Mouse (Mus musculus) myocyte (in vitro differentiated cells): ENCODE results near the gene Olfr494. TPM values are rescaled to one million over a fixed set of nuclear protein-coding genes. Genes with fewer than 3 reads are reported as not detected.

Source experiments
- H3K27me3 ChIP-seq: one replicate; pipeline ENCODE4 v1.6.1; 2011; ENCODE audit not compliant: control insufficient read depth, insufficient read depth, insufficient read length
- H3K36me3 ChIP-seq: one replicate; pipeline ENCODE4 v1.6.1; 2011; ENCODE audit not compliant: control insufficient read depth, insufficient read depth
- H3K4me2 ChIP-seq: one replicate; pipeline ENCODE4 v1.6.1; 2011; ENCODE audit warnings: low read depth, control low read depth
- H3K4me3 ChIP-seq: one replicate; pipeline ENCODE4 v1.5.1; 2011; ENCODE audit warnings: mild to moderate bottlenecking, control low read depth, moderate library complexity
- H3K79me2 ChIP-seq: one replicate; pipeline ENCODE4 v1.6.1; 2011; ENCODE audit not compliant: control insufficient read depth, insufficient read depth
- H3ac ChIP-seq: one replicate; pipeline ENCODE4 v1.6.1; 2011; ENCODE audit not compliant: control insufficient read depth, insufficient read length
- CEBPB ChIP-seq: IDR thresholded peaks from 2 replicates; pipeline ENCODE4 v1.6.1; 2011; ENCODE audit warnings: mild to moderate bottlenecking, moderate library complexity; ENCODE audit not compliant: poor library complexity, insufficient read depth, severe bottlenecking
- E2F4 ChIP-seq: IDR thresholded peaks from one replicate; pipeline ENCODE4 v1.6.1; 2011; ENCODE audit warnings: mild to moderate bottlenecking, control low read depth, moderate library complexity; ENCODE audit not compliant: insufficient read depth
- MAX ChIP-seq: IDR thresholded peaks from one replicate; pipeline ENCODE4 v1.6.1; 2011; ENCODE audit warnings: low read depth, mild to moderate bottlenecking, control low read depth
- MYOD1 ChIP-seq, 3 experiments: IDR thresholded peaks; one replicate each; pipeline ENCODE4 v1.6.1; 2011; ENCODE audit warnings: control low read depth in 2 of 3, low read depth in 2 of 3, mild to moderate bottlenecking in 2 of 3, moderate library complexity in 1 of 3; ENCODE audit not compliant: insufficient read length in 2 of 3, control insufficient read depth in 1 of 3
- MYOG ChIP-seq, 3 experiments: IDR thresholded peaks; one replicate each; pipeline ENCODE4 v1.6.1; 2011; ENCODE audit warnings: control low read depth in 2 of 3, low read depth in 2 of 3, mild to moderate bottlenecking in 2 of 3; ENCODE audit not compliant: insufficient read length in 2 of 3, control insufficient read depth in 1 of 3, insufficient read depth in 1 of 3
- POLR2A ChIP-seq: IDR thresholded peaks from one replicate; pipeline ENCODE4 v1.6.1; 2011; ENCODE audit warnings: low read depth, mild to moderate bottlenecking, control low read depth, moderate library complexity; ENCODE audit not compliant: insufficient read length
- POLR2AphosphoS2 ChIP-seq: IDR thresholded peaks from one replicate; pipeline ENCODE4 v1.6.1; 2011; ENCODE audit warnings: low read depth, control low read depth; ENCODE audit not compliant: insufficient read length
- REST ChIP-seq: IDR thresholded peaks from one replicate; pipeline ENCODE4 v1.6.1; 2011; ENCODE audit warnings: mild to moderate bottlenecking, control low read depth, moderate library complexity; ENCODE audit not compliant: insufficient read depth, insufficient read length
- SRF ChIP-seq: IDR thresholded peaks from one replicate; pipeline ENCODE4 v1.6.1; 2011; ENCODE audit warnings: low read depth; ENCODE audit not compliant: control insufficient read depth, insufficient read length
- TCF12 ChIP-seq: IDR thresholded peaks from one replicate; pipeline ENCODE4 v1.6.1; 2011; ENCODE audit warnings: mild to moderate bottlenecking, control low read depth; ENCODE audit not compliant: poor library complexity, insufficient read depth, severe bottlenecking
- TCF3 ChIP-seq: IDR thresholded peaks from one replicate; pipeline ENCODE4 v1.6.1; 2011; ENCODE audit warnings: low read depth, control low read depth; ENCODE audit not compliant: insufficient read length
- USF1 ChIP-seq: IDR thresholded peaks from one replicate; pipeline ENCODE4 v1.6.1; 2011; ENCODE audit warnings: low read depth, mild to moderate bottlenecking, control low read depth, moderate library complexity
- polyA plus RNA-seq: library from polyadenylated mRNA; unstranded; fragments of >200 nt; fragmentation: generic; extraction: Trizol; gene quantifications from one replicate; pipeline ENCODE4 v1.2.1, GENCODE M21; 2012; ENCODE audit warnings: missing spikeins

The Olfr494 gene
- not detected for polyA plus RNA-seq

GRCm38 (mm10) chr7:108365035-108365434, at the start of gene Olfr494:
Olfr494 (plus strand) TSS chr7:108365335.
- Histone ChIP-seq H3K79me2 (no peaks in the 10 kb centered on the region), H3K4me2 (no peak within 1 kb of the TSS), H3K36me3 (no peaks in the 10 kb centered on the region), H3ac (no peak within 1 kb of the TSS), H3K4me3 (no peak within 1 kb of the TSS), H3K27me3 (no peaks in the 10 kb centered on the region)
- no peak for TF ChIP-seq POLR2A
- TF ChIP-seq MAX = no peak
- TF ChIP-seq TCF12 = no peak
- no peak for TF ChIP-seq REST
- TF ChIP-seq TCF3 = no peak
- no peak for TF ChIP-seq MYOD1 (IDR thresholded peaks at IDR 0.05; ENCODE audit: control insufficient read depth in 1 of 3, insufficient read length in 2 of 3, low read depth in 2 of 3)
- TF ChIP-seq POLR2AphosphoS2 = no peak
- TF ChIP-seq MYOG (IDR thresholded peaks at IDR 0.05; ENCODE audit: control insufficient read depth in 1 of 3, insufficient read depth in 1 of 3, insufficient read length in 2 of 3, low read depth in 2 of 3) = no peak
- no peak for TF ChIP-seq CEBPB
- TF ChIP-seq SRF = no peak
- TF ChIP-seq E2F4 = no peak
- TF ChIP-seq USF1 = no peak

DNA sequence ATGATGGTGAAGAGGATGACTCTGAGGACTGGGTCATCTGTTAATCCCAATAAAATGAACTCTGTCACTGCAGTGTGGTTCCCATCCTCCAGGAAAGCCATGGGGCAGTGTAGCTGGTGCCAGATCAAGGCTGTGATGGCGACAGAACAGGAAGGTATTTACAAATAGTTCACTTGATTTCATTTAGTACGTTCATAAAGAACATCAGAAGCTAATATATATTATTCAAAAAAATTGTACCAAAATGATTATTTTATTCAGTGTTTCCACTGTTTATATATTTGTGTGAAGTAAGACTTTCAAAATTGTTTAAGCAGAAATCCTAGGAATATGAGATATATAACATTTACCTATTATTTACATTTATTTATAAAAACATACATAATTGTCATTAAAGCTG, 41.6 kb upstream of the Olfr494 start, which contains the start of gene Olfr492:
Olfr492 (minus strand) TSS at position 101 of the 400 bp plus-strand sequence.
- Histone ChIP-seq H3K36me3 (no peaks in the 10 kb centered on the region), H3ac (no peak within 1 kb of the TSS), H3K79me2 (no peaks in the 10 kb centered on the region), H3K4me2 (no peak within 1 kb of the TSS), H3K27me3 (no peaks in the 10 kb centered on the region), H3K4me3 (no peak within 1 kb of the TSS)
- no peak for TF ChIP-seq TCF3
- no peak for TF ChIP-seq E2F4
- no peak for TF ChIP-seq CEBPB
- TF ChIP-seq POLR2A = no peak

DNA sequence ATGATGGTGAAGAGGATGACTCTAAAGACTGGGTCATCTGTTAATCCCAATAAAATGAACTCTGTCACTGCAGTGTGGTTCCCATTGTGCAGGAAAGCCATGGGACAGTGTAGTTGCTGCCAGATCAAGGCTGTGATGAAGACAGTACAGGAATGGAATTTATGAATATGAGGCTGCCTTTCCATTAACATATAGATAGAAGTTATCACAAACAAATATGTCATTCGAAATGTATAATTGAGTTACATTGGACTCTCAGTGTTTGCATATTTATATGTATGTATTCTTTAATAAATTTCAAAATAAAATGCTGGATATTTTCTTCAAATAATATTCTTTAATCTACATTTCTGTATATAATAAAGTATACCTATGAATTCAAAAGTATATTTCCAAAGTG, 18.3 kb upstream of the Olfr494 start, which contains the start of gene Olfr493:
Olfr493 (minus strand) TSS at position 101 of the 400 bp plus-strand sequence.
- no peak for TF ChIP-seq MYOG (IDR thresholded peaks at IDR 0.05; ENCODE audit: control insufficient read depth in 1 of 3, insufficient read depth in 1 of 3, insufficient read length in 2 of 3, low read depth in 2 of 3)
- TF ChIP-seq CEBPB = no peak
- no peak for TF ChIP-seq REST
- TF ChIP-seq USF1 = no peak
- TF ChIP-seq MYOD1 (IDR thresholded peaks at IDR 0.05; ENCODE audit: control insufficient read depth in 1 of 3, insufficient read length in 2 of 3, low read depth in 2 of 3) = no peak
- no peak for TF ChIP-seq TCF12
- Histone ChIP-seq H3K4me3 (no peak within 1 kb of the TSS), H3K79me2 (no peaks in the 10 kb centered on the region), H3K27me3 (no peaks in the 10 kb centered on the region), H3ac (no peak within 1 kb of the TSS), H3K36me3 (no peaks in the 10 kb centered on the region), H3K4me2 (no peak within 1 kb of the TSS)

- no peak within 1 kb of the TSS for H3K4me3 ChIP-seq
- H3K79me2 ChIP-seq = no peaks in the 10 kb centered on the region
- H3K27me3 ChIP-seq = no peaks in the 10 kb centered on the region
- TF ChIP-seq REST = no peak
- TF ChIP-seq TCF3 = no peak
- no peak for TF ChIP-seq MAX
- no peak for TF ChIP-seq MYOD1 (IDR thresholded peaks at IDR 0.05; ENCODE audit: control insufficient read depth in 1 of 3, insufficient read length in 2 of 3, low read depth in 2 of 3)
- no peak for TF ChIP-seq MYOG (IDR thresholded peaks at IDR 0.05; ENCODE audit: control insufficient read depth in 1 of 3, insufficient read depth in 1 of 3, insufficient read length in 2 of 3, low read depth in 2 of 3)
- TF ChIP-seq E2F4 = no peak
- TF ChIP-seq USF1 = no peak
- TF ChIP-seq SRF = no peak
- no peak for TF ChIP-seq POLR2A
- no peak for TF ChIP-seq CEBPB
- no peak for TF ChIP-seq POLR2AphosphoS2
- H3K36me3 ChIP-seq = no peaks in the 10 kb centered on the region
- H3K4me2 ChIP-seq = no peak within 1 kb of the TSS
- H3ac ChIP-seq = no peak within 1 kb of the TSS
These were observed 27.7 kb downstream of the Olfr494 start, which contains the start of gene Olfr495 for GRCm38 (mm10) chr7:108392867-108393266. Olfr495 (plus strand) TSS chr7:108393167.

Other genes starting within 250 kb of the Olfr494 start
- not detected for gene Olfr484, start 237.9 kb upstream of the Olfr494 start, polyA plus RNA-seq
- not detected for gene Olfr485, start 205.5 kb upstream of the Olfr494 start, polyA plus RNA-seq
- not detected for gene Olfr486, start 192.6 kb upstream of the Olfr494 start, polyA plus RNA-seq
- gene Olfr487, start 150.7 kb upstream of the Olfr494 start, polyA plus RNA-seq = not detected
- gene Olfr488, start 107.0 kb upstream of the Olfr494 start, polyA plus RNA-seq = not detected
- not detected for gene Olfr490, start 76.4 kb upstream of the Olfr494 start, polyA plus RNA-seq
- gene Olfr491, start 51.9 kb upstream of the Olfr494 start, polyA plus RNA-seq = not detected
- gene Olfr492, start 41.7 kb upstream of the Olfr494 start, polyA plus RNA-seq = not detected
- not detected for gene Olfr493, start 18.4 kb upstream of the Olfr494 start, polyA plus RNA-seq
- gene Olfr495, start 27.8 kb downstream of the Olfr494 start, polyA plus RNA-seq = not detected
- not detected for gene Olfr497, start 55.1 kb downstream of the Olfr494 start, polyA plus RNA-seq
- gene Olfr498, start 100.0 kb downstream of the Olfr494 start, polyA plus RNA-seq = not detected
- gene Olfr502, start 159.7 kb downstream of the Olfr494 start, polyA plus RNA-seq = not detected
- not detected for gene Olfr503, start 179.2 kb downstream of the Olfr494 start, polyA plus RNA-seq
- gene Olfr504, start 200.5 kb downstream of the Olfr494 start, polyA plus RNA-seq = not detected
- not detected for gene Olfr506, start 245.5 kb downstream of the Olfr494 start, polyA plus RNA-seq